Mouse (Mus musculus): Measurements from ENCODE around the gene Hivep3.

GRCm38 (mm10) chr4:119798891-119799290 lies 65.3 kb downstream of the Hivep3 start:
- TF ChIP-seq CTCF (IDR thresholded peaks at IDR 0.05; ENCODE audit: borderline replicate concordance, control insufficient read depth, extremely low read depth, insufficient read depth, low read length, poor library complexity) (no peak), POLR2A (IDR thresholded peaks at IDR 0.05; ENCODE audit: control insufficient read depth, extremely low read depth, insufficient read depth, low read length, poor library complexity) (no peak)

All from thymus, adult 2 months (tissue).